Mouse (Mus musculus) forebrain, embryonic 10.5 days (tissue): ENCODE measurements around the gene Msh5. TPM values are rescaled to one million over a fixed set of nuclear protein-coding genes. Genes with fewer than 3 reads are reported as not detected.
"Not testable (repeated sequence)": the region's sequence is repeated elsewhere in the genome, so short reads cannot be mapped to it uniquely, and the experiment has no call there.

Experiments used
- DNase-seq: peaks from one replicate; pipeline ENCODE4 v3.0.0-alpha.2; 2017; ENCODE audit warnings: low spot score; ENCODE audit errors: extremely low spot score
- H3K27ac ChIP-seq: fragments of 300-500 bp; sonication (generic); 2 replicates; pipeline ENCODE4 v1.5.1; 2016; ENCODE audit warnings: mild to moderate bottlenecking
- H3K27me3 ChIP-seq: fragments of 300-500 bp; sonication (generic); 2 replicates; pipeline ENCODE4 v1.6.1; 2016; ENCODE audit warnings: mild to moderate bottlenecking; ENCODE audit not compliant: poor library complexity, severe bottlenecking
- H3K36me3 ChIP-seq: fragments of 300-500 bp; sonication (generic); replicated peaks from 2 replicates; pipeline ENCODE4 v1.6.1; 2016; ENCODE audit warnings: mild to moderate bottlenecking, moderate library complexity
- H3K4me1 ChIP-seq: fragments of 300-500 bp; sonication (generic); 2 replicates; pipeline ENCODE4 v1.6.1; 2016
- H3K4me3 ChIP-seq: fragments of 300-500 bp; sonication (generic); 2 replicates; pipeline ENCODE4 v1.5.1; 2016; ENCODE audit warnings: mild to moderate bottlenecking, moderate library complexity
- H3K9me3 ChIP-seq: fragments of 300-500 bp; sonication (generic); 2 replicates; pipeline ENCODE4 v1.6.1; 2016; ENCODE audit warnings: mild to moderate bottlenecking, moderate library complexity
- WGBS: fragments of 180-500 bp; shearing (Covaris S2); methylation state at CpG from one replicate; pipeline ENCODE4 v1.1.7; 2016; 5-methylcytosine and 5-hydroxymethylcytosine counted together
- polyA plus RNA-seq: library from polyadenylated mRNA; unstranded; fragments of >200 nt; fragmentation: Nextera tagmentation; extraction: Ambion mirVana; gene quantifications from 2 replicates; pipeline ENCODE4 v1.2.1, GENCODE M21; 2016

Msh5 gene
- polyA plus RNA-seq, 1 experiment from 2014 or later: 5.1 TPM

DNA sequence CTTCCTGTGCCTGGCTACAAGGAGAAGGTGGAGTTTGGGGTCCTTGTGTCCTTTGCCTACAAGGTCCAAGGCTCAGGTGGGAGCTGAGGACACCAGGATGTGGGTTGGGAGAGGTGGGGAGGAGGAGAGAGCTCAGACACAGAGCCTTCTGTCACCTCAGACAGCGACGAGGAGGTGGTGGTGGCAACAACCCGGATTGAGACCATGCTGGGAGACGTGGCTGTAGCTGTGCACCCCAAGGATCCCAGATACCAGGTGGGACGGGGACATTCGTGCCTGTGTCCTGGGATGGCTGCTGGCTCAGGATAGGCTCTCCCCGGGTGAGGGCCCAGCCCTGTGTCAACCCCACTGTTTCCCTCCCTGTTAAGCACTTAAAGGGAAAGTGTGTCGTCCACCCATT is 35.1 kb downstream of the Msh5 start:
- Histone ChIP-seq H3K4me3 (no peak overlapping the region), H3K27ac (no peak overlapping the region), H3K9me3 (0 out of 2 replicates have a peak, but pooled peaks cover 2% of the 10 kb centered on the region), H3K36me3 (peaks cover 100% of the 10 kb centered on the region), H3K4me1 (no peaks in the 10 kb centered on the region), H3K27me3 (no peaks in the 10 kb centered on the region)
- DNase-seq: no peak
- WGBS: 94% methylated on average over 8 of the region's 8 CpGs

DNA sequence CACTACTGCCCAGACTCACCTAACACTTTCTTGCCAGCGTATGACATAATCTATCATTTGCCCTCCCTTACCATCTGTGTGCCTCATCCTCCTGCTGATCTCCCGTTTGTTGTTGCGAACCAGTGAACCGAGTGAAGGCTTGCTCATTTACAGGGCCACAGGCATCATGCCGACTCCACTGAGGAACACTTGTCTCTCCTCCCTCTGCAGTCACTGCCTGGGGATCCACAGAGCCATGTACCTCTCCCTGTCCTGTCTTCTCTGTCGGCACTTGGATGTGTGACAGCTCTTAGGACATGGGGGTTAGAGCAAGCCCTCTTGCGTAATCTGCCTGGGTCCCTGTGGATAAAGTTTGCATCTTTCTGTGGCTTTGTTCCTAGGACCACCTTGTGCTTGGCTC is 37.0 kb downstream of the Msh5 start:
- H3K36me3 ChIP-seq: peaks cover 100% of the 10 kb centered on the region
- 0 out of 2 replicates have a peak, but pooled peaks cover 3% of the 10 kb centered on the region for H3K9me3 ChIP-seq
- 87% methylated on average over 7 of the region's 7 CpGs for WGBS
- DNase-seq: no peak
- H3K4me1 ChIP-seq: no peaks in the 10 kb centered on the region
- no peak overlapping the region for H3K27ac ChIP-seq
- no peak overlapping the region; the same call in 1 of the 2 replicates for H3K4me3 ChIP-seq
- no peaks in the 10 kb centered on the region for H3K27me3 ChIP-seq

DNA sequence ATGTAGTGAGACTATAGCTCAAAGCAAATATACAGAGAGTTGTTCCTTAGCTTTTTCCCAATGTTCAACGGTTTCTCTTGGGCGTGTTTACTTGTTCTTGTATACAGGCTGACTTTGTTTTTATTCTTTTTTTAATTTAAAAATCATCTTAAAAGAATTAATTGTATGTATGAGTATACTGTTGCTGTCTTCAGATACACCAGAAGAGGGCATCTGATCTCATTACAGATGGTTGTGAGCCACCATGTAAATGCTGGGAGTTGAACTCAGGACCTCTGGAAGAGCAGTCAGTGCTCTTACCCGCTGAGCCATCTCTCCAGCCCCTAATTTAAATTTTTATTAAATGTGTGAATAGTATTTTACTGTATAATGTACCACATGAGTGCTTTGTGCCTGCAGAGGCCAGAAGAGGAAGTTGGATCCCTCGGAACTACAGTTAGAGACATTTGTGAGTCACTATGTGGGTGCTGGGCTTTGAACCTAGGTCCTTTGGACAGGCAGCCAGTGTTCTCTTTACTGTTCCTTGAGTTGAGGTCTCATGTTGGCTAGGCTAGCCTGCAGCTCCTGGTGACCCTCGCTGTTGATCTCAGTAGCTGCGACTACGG is 39.1 kb downstream of the Msh5 start:
- Histone ChIP-seq H3K9me3 (0 out of 2 replicates have a peak, but pooled peaks cover 3% of the 10 kb centered on the region), H3K27ac (no peak overlapping the region), H3K4me1 (peaks cover 12% of the 10 kb centered on the region), H3K4me3 (no peak overlapping the region), H3K27me3 (no peaks in the 10 kb centered on the region), H3K36me3 (peaks cover 98% of the 10 kb centered on the region)
- no peak for DNase-seq
- 94% methylated on average over 7 of the region's 7 CpGs for WGBS

DNA sequence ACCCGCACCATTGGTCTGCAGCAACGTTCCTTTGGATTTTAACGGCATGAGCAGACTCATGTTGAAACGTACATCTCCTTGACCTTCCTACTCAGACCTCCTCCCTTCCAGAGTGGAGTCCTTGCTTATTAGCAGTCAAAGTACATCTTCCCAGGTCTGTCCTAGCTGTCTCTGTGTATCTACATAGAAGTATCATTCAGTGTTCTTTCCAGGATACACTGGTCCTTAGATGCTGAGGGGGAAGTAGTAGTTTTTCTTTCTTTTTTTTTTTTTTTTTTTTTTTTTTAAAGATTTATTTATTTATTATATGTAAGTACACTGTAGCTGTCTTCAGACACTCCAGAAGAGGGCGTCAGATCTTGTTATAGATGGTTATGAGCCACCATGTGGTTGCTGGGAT is 40.6 kb downstream of the Msh5 start:
- not testable (repeated sequence) for DNase-seq, H3K9me3 ChIP-seq, H3K4me3 ChIP-seq, H3K27me3 ChIP-seq, H3K27ac ChIP-seq
- WGBS: 98% methylated on average over 4 of the region's 5 CpGs
- peaks cover 85% of the 10 kb centered on the region for H3K36me3 ChIP-seq
- H3K4me1 ChIP-seq: peaks cover 26% of the 10 kb centered on the region

DNA sequence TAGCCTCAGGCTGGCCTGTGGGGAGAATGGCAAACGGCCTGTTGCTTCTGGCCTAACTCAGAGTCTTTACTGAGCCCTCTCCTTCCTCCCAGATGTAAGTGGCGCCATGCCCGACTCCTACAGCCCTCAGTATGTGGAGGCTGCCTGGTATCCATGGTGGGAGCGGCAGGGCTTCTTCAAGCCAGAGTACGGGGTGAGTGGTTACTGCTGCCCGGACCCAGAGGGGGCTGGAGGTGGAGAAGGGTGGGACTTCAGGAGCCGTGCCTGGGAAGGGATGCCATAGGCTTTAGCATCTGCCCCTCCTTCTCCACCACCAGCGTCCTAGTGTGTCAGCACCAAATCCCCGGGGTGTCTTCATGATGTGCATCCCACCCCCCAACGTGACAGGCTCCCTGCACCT is 41.4 kb downstream of the Msh5 start:
- no peak for DNase-seq
- no peak overlapping the region for H3K27ac ChIP-seq
- no peaks in the 10 kb centered on the region for H3K27me3 ChIP-seq
- H3K9me3 ChIP-seq: 0 out of 2 replicates have a peak, but pooled peaks cover 3% of the 10 kb centered on the region
- H3K36me3 ChIP-seq: peaks cover 78% of the 10 kb centered on the region
- H3K4me3 ChIP-seq: no peak overlapping the region; the same call in 1 of the 2 replicates
- H3K4me1 ChIP-seq: peaks cover 31% of the 10 kb centered on the region
- WGBS: 93% methylated on average over 10 of the region's 10 CpGs

DNA sequence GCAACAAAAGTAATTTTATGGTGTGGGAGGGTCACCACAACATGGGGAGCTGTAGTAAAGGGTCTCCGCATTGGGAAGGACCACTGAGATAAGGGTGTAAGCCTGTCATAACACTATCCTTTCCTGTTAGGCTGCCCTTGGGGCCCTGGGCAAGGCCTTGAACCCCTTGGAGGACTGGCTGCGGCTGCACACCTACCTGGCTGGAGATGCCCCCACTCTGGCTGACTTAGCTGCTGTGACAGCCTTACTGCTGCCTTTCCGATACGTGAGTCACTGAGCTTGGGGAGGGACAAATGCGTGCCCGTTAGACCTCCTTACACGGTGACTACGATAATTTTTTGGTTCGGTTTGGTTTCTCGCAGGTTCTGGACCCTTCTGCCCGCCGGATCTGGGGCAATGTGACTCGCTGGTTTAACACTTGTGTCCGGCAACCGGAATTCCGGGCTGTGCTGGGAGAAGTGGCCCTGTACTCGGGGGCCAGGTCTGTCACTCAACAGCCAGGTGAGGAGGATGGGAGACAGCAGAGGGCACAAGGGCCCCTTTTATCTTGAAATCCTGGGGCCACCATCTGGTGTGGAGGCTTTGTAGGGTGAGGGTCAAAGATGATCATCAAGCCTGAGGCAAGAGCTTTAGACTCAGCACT is 42.3 kb downstream of the Msh5 start:
- WGBS: 96% methylated on average over 17 of the region's 17 CpGs
- H3K4me1 ChIP-seq: peaks cover 41% of the 10 kb centered on the region
- peaks cover 70% of the 10 kb centered on the region for H3K36me3 ChIP-seq
- DNase-seq: no peak
- H3K4me3 ChIP-seq: no peak overlapping the region; the same call in 1 of the 2 replicates
- 0 out of 2 replicates have a peak, but pooled peaks cover 3% of the 10 kb centered on the region for H3K9me3 ChIP-seq
- no peak overlapping the region for H3K27ac ChIP-seq
- H3K27me3 ChIP-seq: no peaks in the 10 kb centered on the region

DNA sequence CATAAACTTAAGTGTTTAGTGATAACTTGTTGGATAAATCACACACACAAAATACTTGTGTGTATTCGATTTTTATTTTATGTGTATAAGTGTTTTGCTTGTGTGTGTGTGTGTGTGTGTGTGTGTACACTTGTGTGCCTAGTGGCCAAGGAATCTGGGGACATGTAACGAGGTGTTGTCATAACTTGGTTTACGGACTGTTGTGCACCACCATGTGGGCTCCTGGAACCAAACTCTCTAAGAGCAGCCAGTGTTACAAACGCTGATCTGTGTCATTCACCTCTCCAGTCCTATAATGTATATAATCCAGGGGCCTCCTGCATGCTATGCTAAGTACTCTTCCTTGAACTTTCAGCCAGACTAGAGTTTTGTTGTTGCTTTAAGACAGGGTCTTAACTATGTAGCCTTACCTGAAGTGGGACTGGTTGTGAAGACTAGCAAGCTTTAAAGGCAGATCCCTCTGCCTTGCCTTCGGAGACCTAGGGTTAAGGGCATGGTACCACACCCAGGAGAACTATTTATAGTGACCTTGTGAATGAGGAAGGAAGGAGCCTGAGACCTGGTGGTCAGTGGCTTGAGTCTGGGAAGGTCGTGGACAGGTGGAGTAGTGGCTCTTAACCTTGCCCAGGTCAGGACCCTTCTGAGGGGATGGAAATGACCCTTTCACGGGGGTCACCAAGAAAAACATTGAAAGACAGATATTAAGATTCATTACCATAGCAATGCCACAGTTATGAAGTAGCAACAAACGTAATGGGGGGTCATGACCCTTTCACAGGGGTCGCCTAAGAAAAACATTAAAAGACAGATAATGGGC is 43.3 kb downstream of the Msh5 start:
- 0 out of 2 replicates have a peak, but pooled peaks cover 3% of the 10 kb centered on the region for H3K9me3 ChIP-seq
- 82% methylated on average over 9 of the region's 9 CpGs for WGBS
- peak overlapping the region; percentile 74 for H3K4me3 ChIP-seq
- no peak for DNase-seq
- no peaks in the 10 kb centered on the region for H3K27me3 ChIP-seq
- H3K36me3 ChIP-seq: peaks cover 70% of the 10 kb centered on the region
- H3K4me1 ChIP-seq: peaks cover 50% of the 10 kb centered on the region
- no peak overlapping the region for H3K27ac ChIP-seq

DNA sequence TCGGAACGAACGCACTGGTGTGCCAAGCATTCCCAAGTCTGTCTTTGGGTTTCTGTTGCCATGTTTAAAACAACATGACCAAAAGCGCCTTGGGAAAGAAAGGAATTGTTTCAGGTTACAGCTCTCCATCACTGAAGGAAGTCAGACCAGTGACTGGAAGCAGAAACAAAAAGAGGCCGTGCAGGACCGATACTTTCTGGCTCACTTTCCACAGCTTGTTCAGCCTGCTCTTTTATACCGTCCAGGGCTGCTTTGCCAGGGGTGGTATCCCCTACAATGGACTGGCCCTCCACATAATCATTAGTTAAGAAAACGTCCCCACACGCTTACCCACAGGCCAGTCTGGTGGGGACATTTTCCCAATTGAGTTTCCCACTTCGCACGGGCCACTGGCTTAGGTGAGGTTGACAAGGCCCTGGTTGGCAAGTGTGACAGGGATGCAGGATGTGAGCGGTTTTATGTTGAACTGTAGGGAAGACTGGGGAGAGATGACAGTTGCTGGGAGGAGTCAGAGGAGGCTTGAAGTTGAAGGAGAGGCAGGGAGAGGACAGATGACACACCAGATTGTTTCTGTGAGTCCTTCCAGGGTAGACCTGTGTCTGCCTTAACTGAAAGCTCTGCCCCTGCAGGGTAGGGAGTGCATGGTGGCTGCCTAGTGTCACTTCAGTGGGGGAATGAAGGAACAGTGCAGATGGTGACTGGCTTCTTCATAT is 44.2 kb downstream of the Msh5 start:
- Histone ChIP-seq H3K27me3 (no peaks in the 10 kb centered on the region), H3K9me3 (0 out of 2 replicates have a peak, but pooled peaks cover 3% of the 10 kb centered on the region), H3K27ac (peak overlapping the region; percentile 94), H3K36me3 (peaks cover 70% of the 10 kb centered on the region), H3K4me3 (peak overlapping the region; percentile 74), H3K4me1 (peaks cover 58% of the 10 kb centered on the region)
- 21% methylated on average over 12 of the region's 12 CpGs for WGBS
- no peak for DNase-seq

DNA sequence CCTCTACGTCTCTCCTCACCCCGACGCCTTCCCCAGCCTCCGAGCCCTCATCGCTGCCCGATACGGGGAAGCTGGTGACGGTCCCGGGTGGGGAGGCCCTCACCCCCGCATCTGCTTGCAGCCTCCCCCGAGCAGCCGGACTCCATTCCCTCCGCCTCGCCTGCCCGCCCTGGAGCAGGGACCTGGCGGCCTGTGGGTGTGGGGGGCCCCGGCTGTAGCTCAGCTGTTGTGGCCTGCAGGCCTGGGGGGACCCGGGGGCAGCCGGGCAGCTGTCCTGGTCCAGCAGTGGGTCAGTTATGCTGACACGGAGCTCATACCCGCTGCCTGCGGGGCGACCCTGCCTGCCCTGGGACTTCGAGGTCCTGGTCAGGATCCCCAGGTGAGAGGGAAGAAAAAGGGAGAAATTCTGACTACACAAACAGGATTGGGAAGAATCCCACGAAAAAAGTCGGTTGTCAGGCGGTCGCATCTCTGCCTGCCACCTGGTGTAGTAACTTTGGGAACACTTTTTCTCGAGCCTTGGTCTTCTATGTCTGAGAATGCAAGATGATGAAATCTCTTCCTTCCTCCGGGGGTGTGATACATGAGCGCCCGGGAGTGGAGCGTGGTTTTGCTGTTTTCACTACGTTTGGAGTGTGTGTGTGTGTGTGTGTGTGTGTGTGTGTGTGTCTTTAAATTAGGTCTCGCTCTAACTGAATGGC is 44.9 kb downstream of the Msh5 start:
- H3K9me3 ChIP-seq: 0 out of 2 replicates have a peak, but pooled peaks cover 2% of the 10 kb centered on the region
- peaks cover 65% of the 10 kb centered on the region for H3K4me1 ChIP-seq
- peak overlapping the region; percentile 94 for H3K27ac ChIP-seq
- peak overlapping the region; percentile 74 for H3K4me3 ChIP-seq
- H3K27me3 ChIP-seq: no peaks in the 10 kb centered on the region
- DNase-seq: no peak
- H3K36me3 ChIP-seq: peaks cover 70% of the 10 kb centered on the region
- 1% methylated on average over 35 of the region's 35 CpGs for WGBS

DNA sequence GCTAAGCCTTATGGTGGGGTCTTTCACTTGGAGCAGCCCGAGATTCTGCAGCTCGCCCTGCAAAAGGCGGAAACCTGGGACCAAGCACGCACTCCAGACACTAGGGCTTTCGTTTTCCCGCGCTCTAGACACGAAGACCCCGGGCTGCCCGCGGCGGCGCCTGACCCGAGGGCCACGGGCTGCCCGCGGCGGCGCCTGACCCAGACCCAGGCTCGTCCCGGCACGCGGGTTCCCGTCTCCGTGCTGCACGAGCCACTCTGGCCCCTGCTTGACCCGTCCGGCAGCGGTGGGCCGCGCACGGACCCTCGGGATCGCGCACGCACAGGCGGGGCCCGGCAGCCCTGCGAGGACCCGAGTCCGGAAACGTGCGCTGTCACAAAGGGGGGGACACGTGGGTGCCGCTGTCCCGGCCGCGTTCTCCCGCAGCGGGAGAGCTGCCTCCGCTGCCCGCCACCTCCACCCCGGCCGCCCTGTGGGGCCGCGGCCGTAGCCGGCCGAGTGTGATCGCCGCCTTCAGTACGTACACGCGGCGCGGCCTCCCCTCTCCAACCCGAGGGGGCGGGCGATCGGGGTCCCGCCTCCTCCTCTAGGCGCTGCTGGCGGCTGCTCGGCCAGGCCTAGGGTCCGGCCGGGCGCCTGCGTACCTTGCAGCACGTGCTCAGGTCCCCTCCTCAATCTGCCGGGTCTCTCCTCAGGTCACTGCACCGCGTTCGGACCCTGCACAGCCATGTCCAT is 45.7 kb downstream of the Msh5 start, which contains the start of gene Vars:
Gene Vars, plus strand, starts transcription at position 271 of the 735 bp plus-strand sequence.
- Histone ChIP-seq H3K4me3 (peak within 1 kb of the TSS; percentile 74), H3K9me3 (0 out of 2 replicates have a peak, but pooled peaks cover 1% of the 10 kb centered on the region), H3K27ac (peak within 1 kb of the TSS; percentile 94), H3K27me3 (no peaks in the 10 kb centered on the region), H3K36me3 (peaks cover 69% of the 10 kb centered on the region), H3K4me1 (peaks cover 67% of the 10 kb centered on the region)
- WGBS: under 1% methylated on average over 80 of the region's 83 CpGs
- peak; percentile 95 for DNase-seq
